Mouse (Mus musculus) liver, postnatal 0 days (tissue): ENCODE data around the gene Gphn.

Source experiments
- CTCF ChIP-seq: sonication (generic); IDR thresholded peaks from 2 replicates; pipeline ENCODE4 v1.5.1; 2016; ENCODE audit warnings: antibody characterized with exemption, low read depth
- EP300 ChIP-seq: IDR thresholded peaks from 2 replicates; pipeline ENCODE4 v1.6.1; 2016; ENCODE audit warnings: antibody characterized with exemption, low read depth, mild to moderate bottlenecking

DNA sequence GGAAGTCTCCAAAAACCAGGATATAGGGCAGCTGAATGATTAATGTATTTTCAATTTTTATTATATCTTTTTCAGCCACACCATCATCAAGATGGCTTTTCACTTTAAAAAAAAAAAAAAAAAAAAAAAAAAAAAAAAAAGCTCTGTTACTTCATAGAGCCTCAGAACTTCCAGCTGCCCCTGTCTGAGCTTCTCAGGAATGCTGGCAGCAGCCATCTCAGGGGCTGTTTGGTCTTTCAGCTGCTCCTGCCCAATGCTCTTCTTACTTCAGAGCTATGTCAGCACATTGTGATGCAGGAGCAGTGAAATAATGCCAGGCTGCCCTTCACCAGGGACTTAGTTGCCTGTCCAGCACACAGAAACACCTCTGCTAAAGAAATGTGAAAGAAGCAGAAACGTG lies 465.1 kb downstream of the Gphn start, which contains the start of gene Fam71d:
- TF ChIP-seq CTCF: no peak
- TF ChIP-seq EP300: no peak
